In the genomic region with DNA sequence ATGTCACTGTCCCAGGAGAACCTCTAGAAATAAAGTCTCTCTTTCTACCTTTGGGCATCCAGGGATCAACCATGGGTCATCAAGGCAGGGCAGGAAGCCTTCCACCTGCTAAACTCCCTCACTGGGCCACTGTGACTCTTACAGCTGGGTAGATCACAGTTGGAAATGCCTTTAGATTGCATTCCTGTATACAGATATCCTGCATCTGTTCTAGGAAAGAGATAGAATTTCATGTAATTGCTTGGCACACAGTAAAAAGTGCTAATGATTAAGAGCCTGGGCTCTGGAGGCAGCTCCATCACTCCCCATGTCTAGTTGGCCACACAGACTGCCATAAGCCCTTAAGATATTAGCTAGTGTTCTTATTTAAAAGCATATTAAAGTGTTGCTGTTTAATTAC, we compare ENCODE assay signal across 20 mouse cellular contexts. TPM values are rescaled to one million over a fixed set of nuclear protein-coding genes. Genes with fewer than 3 reads are reported as not detected.
A peak's percentile ranks its signal among the peaks of the same experiment; 100 is the strongest.
DNase-seq lines count a peak whose midpoint lies in the region; ATAC-seq and TF ChIP-seq lines count a peak whose summit lies in the region.
"Had no signal": no experiment of that assay in that cellular context is flagged by ENCODE, and none has a peak within 500 bp of the region (broad histone marks: within the 10 kb centered on the region; RNA-seq: fewer than 3 reads in every experiment).

No protein-coding gene starts in this region.

- H3K4me1 ChIP-seq in kidney, adult 2 months (ENCODE audit: control insufficient read depth, insufficient read depth, low read length), result peaks cover 35% of the 10 kb centered on the region
- H3K4me1 ChIP-seq in kidney, postnatal 0 days (replicated peaks; ENCODE audit: insufficient read depth, low read length), result 0 out of 2 replicates have a peak, but pooled peaks cover 7% of the 10 kb centered on the region
- H3K4me1 ChIP-seq: embryonic facial prominence, embryonic 13.5 days; heart, embryonic 13.5 days had no signal

- peak; percentile 36 for DNase-seq in cerebellum, adult 9-10 months
- no peak for DNase-seq in cerebellum, postnatal 10 days
- DNase-seq in kidney, adult 2 months, result peak; percentile 51
- no peak for DNase-seq in kidney, adult 9 months
- peak; percentile 67 for DNase-seq in kidney, postnatal 0 days (ENCODE audit: low spot score)
- no peak for DNase-seq in kidney, adult 8-10 months
- DNase-seq in retina, embryonic 14.5 days (ENCODE audit: low spot score), result no peak
- DNase-seq: adrenal gland, adult 8-10 months; adrenal gland, postnatal 36 days; B cell, adult 2 months; cerebellum, adult 2 months; gastrocnemius, postnatal 10 days; heart, postnatal 36 days had no signal

- no peaks in the 10 kb centered on the region for H3K36me3 ChIP-seq in kidney, adult 2 months (ENCODE audit: control insufficient read depth, insufficient read depth, low read length)
- H3K36me3 ChIP-seq in kidney, postnatal 0 days (ENCODE audit: insufficient read depth, low read length), result no peaks in the 10 kb centered on the region
- no peaks in the 10 kb centered on the region for H3K36me3 ChIP-seq in myocyte (ENCODE audit: control insufficient read depth, insufficient read depth)
- H3K36me3 ChIP-seq: embryonic facial prominence, embryonic 13.5 days; G1E; heart, embryonic 13.5 days; hindbrain, embryonic 15.5 days had no signal

- no peak overlapping the region for H3K27ac ChIP-seq in kidney, adult 2 months (ENCODE audit: insufficient read depth, low read depth, low read length)
- no peak overlapping the region for H3K27ac ChIP-seq in kidney, postnatal 0 days
- H3K27ac ChIP-seq: embryonic facial prominence, embryonic 13.5 days; heart, embryonic 13.5 days; hindbrain, embryonic 15.5 days had no signal

- H3K27me3 ChIP-seq in kidney, adult 2 months (replicated peaks; ENCODE audit: control insufficient read depth, insufficient read depth, low read length), result no peaks in the 10 kb centered on the region
- H3K27me3 ChIP-seq in kidney, postnatal 0 days (ENCODE audit: insufficient read depth, low read length), result no peaks in the 10 kb centered on the region
- H3K27me3 ChIP-seq in myocyte (ENCODE audit: control insufficient read depth, insufficient read depth, insufficient read length), result no peaks in the 10 kb centered on the region
- H3K27me3 ChIP-seq: embryonic facial prominence, embryonic 13.5 days; forebrain, embryonic 13.5 days; heart, embryonic 13.5 days; hindbrain, embryonic 15.5 days had no signal

- no peak overlapping the region for H3K4me3 ChIP-seq in kidney, adult 2 months (ENCODE audit: insufficient read depth, low read depth, low read length)
- no peak overlapping the region for H3K4me3 ChIP-seq in kidney, postnatal 0 days (replicated peaks; ENCODE audit: low read depth, low read length)
- H3K4me3 ChIP-seq in myocyte, result no peak overlapping the region
- H3K4me3 ChIP-seq: embryonic facial prominence, embryonic 13.5 days; forebrain, embryonic 13.5 days; heart, embryonic 13.5 days; hindbrain, embryonic 15.5 days had no signal

- no peaks in the 10 kb centered on the region for H3K9me3 ChIP-seq in kidney, postnatal 0 days (replicated peaks; ENCODE audit: low read length)
- H3K9me3 ChIP-seq: embryonic facial prominence, embryonic 13.5 days; forebrain, embryonic 13.5 days; G1E; hindbrain, embryonic 15.5 days had no signal

- no peak for TF ChIP-seq POLR2A in kidney, adult 2 months (IDR thresholded peaks at IDR 0.05; ENCODE audit: low read depth, low read length)
- TF ChIP-seq POLR2A in myocyte (IDR thresholded peaks at IDR 0.05; ENCODE audit: insufficient read length, low read depth), result no peak

- no peak overlapping the region for H3K9ac ChIP-seq in kidney, postnatal 0 days (ENCODE audit: low read depth, low read length)
- H3K9ac ChIP-seq: embryonic facial prominence, embryonic 13.5 days; forebrain, embryonic 13.5 days; heart, embryonic 13.5 days; hindbrain, embryonic 15.5 days had no signal

- TF ChIP-seq CTCF in kidney, adult 2 months (conservative IDR thresholded peaks at IDR 0.05; ENCODE audit: insufficient read depth, insufficient read length, low read depth, low read length), result no peak
- TF ChIP-seq CTCF in kidney, postnatal 0 days (IDR thresholded peaks at IDR 0.05; ENCODE audit: low read depth), result no peak

- no peak for ATAC-seq in kidney, postnatal 0 days (replicated peaks; ENCODE audit: low FRiP score, low read depth)
- ATAC-seq: CD4-positive, CD25-positive, alpha-beta regulatory T cell, adult 4 months; forebrain, embryonic 13.5 days had no signal

- no peak overlapping the region for H3K4me2 ChIP-seq in kidney, postnatal 0 days (ENCODE audit: low read length)
- H3K4me2 ChIP-seq in myocyte (ENCODE audit: low read depth), result no peak overlapping the region
- H3K4me2 ChIP-seq: embryonic facial prominence, embryonic 13.5 days; forebrain, embryonic 13.5 days; heart, embryonic 13.5 days; hindbrain, embryonic 15.5 days had no signal

- no peak overlapping the region for H3ac ChIP-seq in myocyte (ENCODE audit: control insufficient read depth, insufficient read length)

- no peaks in the 10 kb centered on the region for H3K79me2 ChIP-seq in myocyte (ENCODE audit: control insufficient read depth, insufficient read depth)

TF ChIP-seq in myocyte, 11 proteins besides CTCF, POLR2A, EP300 and RAD21:
- TF ChIP-seq MYOD1 (IDR thresholded peaks at IDR 0.05; ENCODE audit: control insufficient read depth in 1 of 3, insufficient read length in 2 of 3, low read depth in 2 of 3) (peak in 2 of 3 experiments; percentile 34 to 60), USF1 (IDR thresholded peaks at IDR 0.05; ENCODE audit: low read depth) (no peak), TCF12 (IDR thresholded peaks at IDR 0.05; ENCODE audit: insufficient read depth, poor library complexity, severe bottlenecking) (peak; percentile 18)

RNA-seq across cellular contexts. Expression of a gene that starts 38.5 kb away (rescaled TPM):
- 2,034 and 2,219 TPM in 2 replicates for polyA plus RNA-seq in kidney, adult 2 months (2012; rRNA removed)
- 1,975 and 1,980 TPM in 2 replicates for polyA plus RNA-seq in kidney, postnatal 0 days (2015; fragmentation: Nextera tagmentation; extraction: Ambion mirVana)
- 530 TPM for polyA plus RNA-seq in myocyte (2012; fragmentation: generic; extraction: Trizol)

Comparison
In these comparisons a context has a peak if more than half of its experiments do, and no peak if none do; other contexts are left out.
1. DNase-seq: peak in cerebellum, adult 9-10 months (single experiment), kidney, adult 2 months (single experiment) and kidney, postnatal 0 days (single experiment); none in cerebellum, postnatal 10 days (0 of 2), kidney, adult 9 months (single experiment), kidney, adult 8-10 months (0 of 2) and retina, embryonic 14.5 days (single experiment).